Comparison of ENCODE assay signal across 23 mouse cellular contexts in the genomic region with DNA sequence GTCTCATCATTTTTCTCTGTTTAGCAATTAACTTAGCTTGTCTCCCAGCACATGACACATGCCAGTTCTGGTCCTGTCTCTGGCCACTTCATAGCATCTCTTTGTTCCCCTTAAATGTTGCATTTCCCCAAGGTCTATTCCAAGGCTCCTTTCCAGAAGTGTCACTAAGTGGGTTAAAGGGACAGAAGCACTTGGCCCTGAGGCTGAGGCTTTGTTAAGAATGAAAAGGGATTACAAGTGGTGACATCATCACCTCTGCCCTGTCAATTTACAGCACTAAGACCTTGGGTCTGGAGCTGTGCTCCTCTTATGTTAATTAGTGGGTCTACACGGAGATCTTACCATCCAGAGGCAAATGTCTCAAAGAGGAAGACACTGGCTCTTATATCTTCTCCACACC. TPM values are rescaled to one million over a fixed set of nuclear protein-coding genes. Genes with fewer than 3 reads are reported as not detected.
DNase-seq lines count a peak whose midpoint lies in the region; ATAC-seq and TF ChIP-seq lines count a peak whose summit lies in the region.
"Had no signal": no experiment of that assay in that cellular context is flagged by ENCODE, and none has a peak within 500 bp of the region (broad histone marks: within the 10 kb centered on the region; RNA-seq: fewer than 3 reads in every experiment).

No protein-coding gene starts in this region.

- DNase-seq in adrenal gland, postnatal 14 days = peak; percentile 9
- no peak for DNase-seq in adrenal gland, adult 8-10 months
- no peak for DNase-seq in hindbrain, embryonic 11.5 days (ENCODE audit: low spot score)
- DNase-seq in hindbrain, postnatal 0 days (ENCODE audit: low spot score) = no peak
- peak; percentile 51 for DNase-seq in MN1 (ENCODE audit: low spot score)
- DNase-seq in cerebellum, adult 9-10 months = no peak
- no peak for DNase-seq in cerebellum, postnatal 14 days
- DNase-seq: adrenal gland, adult 2 months; cerebellum, adult 8-10 months; gastrocnemius, postnatal 36 days; heart, postnatal 36 days; kidney, postnatal 36 days; left cerebral cortex, postnatal 4 days; lung, postnatal 36 days; thymus, adult 2 months; thymus, postnatal 4 days had no signal

- no peaks in the 10 kb centered on the region for H3K4me1 ChIP-seq in hindbrain, embryonic 11.5 days (replicated peaks; ENCODE audit: control insufficient read depth, insufficient read depth, low read length)
- peaks cover 4% of the 10 kb centered on the region; the same call in 1 of the 2 replicates for H3K4me1 ChIP-seq in hindbrain, postnatal 0 days (ENCODE audit: insufficient read depth, low read length)
- H3K4me1 ChIP-seq in midbrain, embryonic 13.5 days (replicated peaks) = peaks cover 14% of the 10 kb centered on the region
- H3K4me1 ChIP-seq: intestine, embryonic 15.5 days; limb, embryonic 15.5 days; liver, embryonic 15.5 days had no signal

- H3K9ac ChIP-seq in hindbrain, embryonic 11.5 days (ENCODE audit: low read depth, low read length) = no peak overlapping the region
- no peak overlapping the region for H3K9ac ChIP-seq in hindbrain, postnatal 0 days (replicated peaks; ENCODE audit: low read length)
- H3K9ac ChIP-seq in midbrain, embryonic 13.5 days (replicated peaks) = no peak overlapping the region
- H3K9ac ChIP-seq: heart, embryonic 15.5 days; hindbrain, embryonic 14.5 days; intestine, embryonic 15.5 days; limb, embryonic 15.5 days; liver, embryonic 15.5 days; lung, embryonic 15.5 days had no signal

- no peaks in the 10 kb centered on the region for H3K9me3 ChIP-seq in hindbrain, embryonic 11.5 days (ENCODE audit: control insufficient read depth, low read length)
- no peaks in the 10 kb centered on the region for H3K9me3 ChIP-seq in hindbrain, postnatal 0 days (ENCODE audit: low read length)
- no peaks in the 10 kb centered on the region for H3K9me3 ChIP-seq in midbrain, embryonic 13.5 days
- H3K9me3 ChIP-seq: heart, embryonic 15.5 days; intestine, embryonic 15.5 days; limb, embryonic 15.5 days; liver, embryonic 15.5 days; lung, embryonic 15.5 days had no signal

- H3K4me3 ChIP-seq in hindbrain, embryonic 11.5 days (ENCODE audit: low read depth, low read length) = no peak overlapping the region
- H3K4me3 ChIP-seq in hindbrain, postnatal 0 days (ENCODE audit: low read length) = no peak overlapping the region
- H3K4me3 ChIP-seq in midbrain, embryonic 13.5 days (replicated peaks) = no peak overlapping the region
- H3K4me3 ChIP-seq: heart, embryonic 15.5 days; intestine, embryonic 15.5 days; limb, embryonic 15.5 days; liver, embryonic 15.5 days; lung, embryonic 15.5 days had no signal

- TF ChIP-seq CTCF in hindbrain, postnatal 0 days (IDR thresholded peaks at IDR 0.05; ENCODE audit: low read depth) = no peak

- no peak overlapping the region for H3K27ac ChIP-seq in hindbrain, embryonic 11.5 days (ENCODE audit: low read depth, low read length)
- no peak overlapping the region for H3K27ac ChIP-seq in hindbrain, postnatal 0 days
- H3K27ac ChIP-seq in midbrain, embryonic 13.5 days = no peak overlapping the region
- H3K27ac ChIP-seq: heart, embryonic 15.5 days; hindbrain, embryonic 14.5 days; intestine, embryonic 15.5 days; limb, embryonic 15.5 days; liver, embryonic 15.5 days; lung, embryonic 15.5 days had no signal

- no peaks in the 10 kb centered on the region for H3K27me3 ChIP-seq in hindbrain, embryonic 11.5 days (ENCODE audit: control insufficient read depth, insufficient read depth, low read length)
- H3K27me3 ChIP-seq in hindbrain, postnatal 0 days (ENCODE audit: insufficient read depth, low read length) = no peaks in the 10 kb centered on the region
- no peaks in the 10 kb centered on the region for H3K27me3 ChIP-seq in midbrain, embryonic 13.5 days
- H3K27me3 ChIP-seq: heart, embryonic 15.5 days; intestine, embryonic 15.5 days; limb, embryonic 15.5 days; liver, embryonic 15.5 days; lung, embryonic 15.5 days had no signal

- ATAC-seq in hindbrain, embryonic 11.5 days (ENCODE audit: low FRiP score) = peak; percentile 52; the same call in 1 of the 2 replicates
- ATAC-seq in hindbrain, postnatal 0 days = no peak
- ATAC-seq in midbrain, embryonic 13.5 days = 0 out of 2 replicates have a peak, but pooled peaks have one; percentile 40
- ATAC-seq: intestine, embryonic 15.5 days had no signal

- no peak overlapping the region for H3K4me2 ChIP-seq in hindbrain, embryonic 11.5 days (replicated peaks; ENCODE audit: low read depth, low read length)
- H3K4me2 ChIP-seq in hindbrain, postnatal 0 days (ENCODE audit: low read depth, low read length) = no peak overlapping the region
- H3K4me2 ChIP-seq in midbrain, embryonic 13.5 days (replicated peaks) = no peak overlapping the region
- H3K4me2 ChIP-seq: heart, embryonic 15.5 days; hindbrain, embryonic 14.5 days; intestine, embryonic 15.5 days; limb, embryonic 15.5 days; liver, embryonic 15.5 days; lung, embryonic 15.5 days had no signal

- no peaks in the 10 kb centered on the region for H3K36me3 ChIP-seq in hindbrain, embryonic 11.5 days (ENCODE audit: control insufficient read depth, insufficient read depth, low read length)
- peaks cover 12% of the 10 kb centered on the region; the same call in 1 of the 2 replicates for H3K36me3 ChIP-seq in hindbrain, postnatal 0 days (ENCODE audit: insufficient read depth, low read length)
- peaks cover 10% of the 10 kb centered on the region for H3K36me3 ChIP-seq in midbrain, embryonic 13.5 days
- H3K36me3 ChIP-seq: intestine, embryonic 15.5 days; liver, embryonic 15.5 days had no signal

- 60% methylated on average over 1 of the region's 1 CpGs for WGBS in hindbrain, embryonic 11.5 days
- 37% methylated on average over 1 of the region's 1 CpGs for WGBS in hindbrain, postnatal 0 days
- 15% methylated on average over 1 of the region's 1 CpGs for WGBS in midbrain, embryonic 13.5 days

RNA-seq across cellular contexts. Expression of a gene that starts 56.0 kb away (rescaled TPM):
- total RNA-seq in adrenal gland, postnatal 14 days (2021) = 299 and 320 TPM in 2 replicates
- 100 to 1,000 TPM; 320 to 378 (median 351) TPM for total RNA-seq in adrenal gland, adult 8-10 months (2022)
- 184 and 203 TPM in 2 replicates for polyA plus RNA-seq in hindbrain, embryonic 11.5 days (2014; fragmentation: Nextera tagmentation; extraction: Ambion mirVana)
- total RNA-seq in hindbrain, postnatal 0 days (2014; rRNA removed) = 526 and 585 TPM in 2 replicates
- polyA plus RNA-seq in hindbrain, postnatal 0 days (2015; fragmentation: Nextera tagmentation; extraction: Ambion mirVana) = 487 and 498 TPM in 2 replicates
- 257 and 271 TPM in 2 replicates for polyA plus RNA-seq in midbrain, embryonic 13.5 days (2015; fragmentation: Nextera tagmentation; extraction: Ambion mirVana)

Comparison
In these comparisons a context has a peak if more than half of its experiments do, and no peak if none do; other contexts are left out.
1. DNase-seq: peak in adrenal gland, postnatal 14 days (single experiment) and MN1 (single experiment); none in adrenal gland, adult 8-10 months (single experiment), hindbrain, embryonic 11.5 days (single experiment), hindbrain, postnatal 0 days (single experiment), cerebellum, adult 9-10 months (single experiment) and cerebellum, postnatal 14 days (0 of 2).